Mouse (Mus musculus): Measurements from ENCODE around the gene Fgfbp1.

DNA sequence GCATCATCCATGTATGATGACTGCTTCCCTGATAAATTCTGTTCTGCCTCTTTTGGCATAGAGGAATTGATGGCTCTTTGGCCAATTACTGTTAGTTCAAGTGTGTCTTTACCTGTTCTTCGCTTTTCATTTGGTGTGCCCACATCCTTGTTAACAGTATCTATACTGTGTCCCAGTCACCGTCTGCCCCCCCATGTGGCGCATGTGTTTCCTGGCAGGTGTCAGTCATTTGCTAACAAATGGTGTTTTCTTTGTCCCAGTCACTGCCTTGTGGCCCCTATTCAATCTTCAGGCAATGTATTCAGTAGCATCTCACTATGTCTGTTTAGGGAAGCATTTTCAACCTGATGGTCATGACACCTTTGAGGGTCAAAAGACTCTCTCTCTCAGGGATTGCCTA, 20.5 kb downstream of the Fgfbp1 start:
- TF ChIP-seq EP300 (IDR thresholded peaks at IDR 0.05; ENCODE audit: low read depth), result no peak
- TF ChIP-seq CTCF (IDR thresholded peaks at IDR 0.05; ENCODE audit: low read depth), result no peak

Measured in heart, postnatal 0 days (tissue).